Mouse (Mus musculus): ENCODE measurements around the gene Wsb2.

DNA sequence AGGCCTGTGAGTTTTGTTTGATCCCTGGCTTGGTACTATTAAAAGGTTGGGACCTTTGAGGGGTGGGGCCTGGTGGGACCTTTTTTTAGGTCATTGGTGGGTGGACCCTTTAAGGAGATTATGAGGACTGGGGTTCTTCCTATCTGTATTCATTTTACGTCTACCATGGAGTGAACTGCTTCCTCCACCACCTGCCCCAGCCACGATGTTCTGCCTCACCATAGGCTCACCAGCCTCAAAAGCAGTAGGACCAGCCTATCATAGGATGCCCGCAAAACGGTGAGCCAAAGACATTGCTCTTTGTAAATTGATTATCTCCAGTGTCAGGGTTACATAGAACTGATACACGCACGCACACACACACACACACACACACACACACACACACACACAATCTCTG, 40.3 kb downstream of the Wsb2 start:
- no peak for TF ChIP-seq POLR2A (IDR thresholded peaks at IDR 0.05; ENCODE audit: low read depth, low read length)
- TF ChIP-seq CTCF (conservative IDR thresholded peaks at IDR 0.05; ENCODE audit: insufficient read depth, insufficient read length, low read depth, low read length), result no peak
